Mouse (Mus musculus): Measurements from ENCODE around the gene Tpm3. TPM values are rescaled to one million over a fixed set of nuclear protein-coding genes. Genes with fewer than 3 reads are reported as not detected.
A peak's percentile ranks its signal among the peaks of the same experiment; 100 is the strongest.
"Not testable (repeated sequence)": the region's sequence is repeated elsewhere in the genome, so short reads cannot be mapped to it uniquely, and the experiment has no call there.

The Tpm3 gene
- total and polyA plus RNA-seq, 3 experiments: 42.2 to 48.9 (median 44.5) TPM

GRCm38 (mm10) chr3:90115526-90115925 is 43.1 kb downstream of the Tpm3 start:
- Histone ChIP-seq H3K9ac (ENCODE audit: low read depth, low read length) (no peak overlapping the region), H3K79me2 (replicated peaks; ENCODE audit: control insufficient read depth, insufficient read depth, low read length) (no peaks in the 10 kb centered on the region), H3K36me3 (ENCODE audit: control insufficient read depth, insufficient read depth, low read length) (no peaks in the 10 kb centered on the region), H3K27ac (no peak overlapping the region), H3K27me3 (ENCODE audit: control insufficient read depth, insufficient read depth, low read length) (no peaks in the 10 kb centered on the region), H3K4me3 (no peak overlapping the region), H3K4me1 (ENCODE audit: control insufficient read depth, insufficient read depth, low read length) (peaks cover 2% of the 10 kb centered on the region; the same call in 1 of the 2 replicates)
- intact Hi-C loops (cut with DNase I): no loop called here
- DNase-seq: no peak
- WGBS: 56% methylated on average over 3 of the region's 3 CpGs
- no peak for TF ChIP-seq EP300 (IDR thresholded peaks at IDR 0.05; ENCODE audit: insufficient read depth, low read depth, low read length)
- TF ChIP-seq POLR2A (IDR thresholded peaks at IDR 0.05; ENCODE audit: insufficient read depth, low read depth, low read length): no peak
- no peak for TF ChIP-seq CTCF (IDR thresholded peaks at IDR 0.05)

GRCm38 (mm10) chr3:90118132-90118790 is 45.8 kb downstream of the Tpm3 start:
- Histone ChIP-seq H3K27me3 (ENCODE audit: control insufficient read depth, insufficient read depth, low read length) (no peaks in the 10 kb centered on the region), H3K9ac (ENCODE audit: low read depth, low read length) (no peak overlapping the region), H3K27ac (no peak overlapping the region), H3K79me2 (replicated peaks; ENCODE audit: control insufficient read depth, insufficient read depth, low read length) (no peaks in the 10 kb centered on the region), H3K4me1 (ENCODE audit: control insufficient read depth, insufficient read depth, low read length) (no peaks in the 10 kb centered on the region), H3K4me3 (no peak overlapping the region), H3K36me3 (ENCODE audit: control insufficient read depth, insufficient read depth, low read length) (no peaks in the 10 kb centered on the region)
- WGBS: 70% methylated on average over 13 of the region's 13 CpGs
- intact Hi-C loops (cut with DNase I): no loop called here
- TF ChIP-seq POLR2A (IDR thresholded peaks at IDR 0.05; ENCODE audit: insufficient read depth, low read depth, low read length) (no peak), CTCF (IDR thresholded peaks at IDR 0.05) (no peak), EP300 (IDR thresholded peaks at IDR 0.05; ENCODE audit: insufficient read depth, low read depth, low read length) (no peak)
- peak; percentile 45 to 59 for DNase-seq

- H3K27me3 ChIP-seq (ENCODE audit: control insufficient read depth, insufficient read depth, low read length); intact Hi-C loops (cut with DNase I): not testable (repeated sequence)
- WGBS: 46% methylated on average over 5 of the region's 5 CpGs
Observed at GRCm38 (mm10) chr3:90122036-90122435, 49.6 kb downstream of the Tpm3 start.

GRCm38 (mm10) chr3:90125710-90126109 is 53.3 kb downstream of the Tpm3 start:
- H3K27me3 ChIP-seq (ENCODE audit: control insufficient read depth, insufficient read depth, low read length): no peaks in the 10 kb centered on the region
- TF ChIP-seq CTCF (IDR thresholded peaks at IDR 0.05) (no peak), EP300 (IDR thresholded peaks at IDR 0.05; ENCODE audit: insufficient read depth, low read depth, low read length) (no peak), POLR2A (IDR thresholded peaks at IDR 0.05; ENCODE audit: insufficient read depth, low read depth, low read length) (no peak)
- no peaks in the 10 kb centered on the region for H3K36me3 ChIP-seq (ENCODE audit: control insufficient read depth, insufficient read depth, low read length)
- DNase-seq: peak in 1 of 2 experiments; percentile 6
- no peaks in the 10 kb centered on the region for H3K4me1 ChIP-seq (ENCODE audit: control insufficient read depth, insufficient read depth, low read length)
- H3K79me2 ChIP-seq (replicated peaks; ENCODE audit: control insufficient read depth, insufficient read depth, low read length): no peaks in the 10 kb centered on the region
- intact Hi-C loops (cut with DNase I): no loop called here
- WGBS: 61% methylated on average over 5 of the region's 5 CpGs
- H3K4me3 ChIP-seq: no peak overlapping the region
- no peak overlapping the region for H3K27ac ChIP-seq
- no peak overlapping the region for H3K9ac ChIP-seq (ENCODE audit: low read depth, low read length)

More at GRCm38 (mm10) chr3:90122036-90122435, 49.6 kb downstream of the Tpm3 start:
- TF ChIP-seq CTCF (IDR thresholded peaks at IDR 0.05): peak; percentile 14; the same call in 1 of the 2 replicates
- H3K36me3 ChIP-seq (ENCODE audit: control insufficient read depth, insufficient read depth, low read length); H3K4me1 ChIP-seq (ENCODE audit: control insufficient read depth, insufficient read depth, low read length); H3K9ac ChIP-seq (ENCODE audit: low read depth, low read length); H3K79me2 ChIP-seq (replicated peaks; ENCODE audit: control insufficient read depth, insufficient read depth, low read length); DNase-seq; H3K4me3 ChIP-seq; H3K27ac ChIP-seq: not testable (repeated sequence)

GRCm38 (mm10) chr3:90127881-90128280 is 55.4 kb downstream of the Tpm3 start:
- intact Hi-C loops (cut with DNase I): no loop called here
- no peak for DNase-seq
- TF ChIP-seq POLR2A (IDR thresholded peaks at IDR 0.05; ENCODE audit: insufficient read depth, low read depth, low read length) (no peak), EP300 (IDR thresholded peaks at IDR 0.05; ENCODE audit: insufficient read depth, low read depth, low read length) (no peak), CTCF (IDR thresholded peaks at IDR 0.05) (no peak)
- no peak overlapping the region for H3K4me3 ChIP-seq
- H3K27ac ChIP-seq: no peak overlapping the region
- 94% methylated on average over 6 of the region's 6 CpGs for WGBS
- no peaks in the 10 kb centered on the region for H3K79me2 ChIP-seq (replicated peaks; ENCODE audit: control insufficient read depth, insufficient read depth, low read length)
- H3K4me1 ChIP-seq (ENCODE audit: control insufficient read depth, insufficient read depth, low read length): no peaks in the 10 kb centered on the region
- H3K9ac ChIP-seq (ENCODE audit: low read depth, low read length): no peak overlapping the region
- no peaks in the 10 kb centered on the region for H3K36me3 ChIP-seq (ENCODE audit: control insufficient read depth, insufficient read depth, low read length)
- no peaks in the 10 kb centered on the region for H3K27me3 ChIP-seq (ENCODE audit: control insufficient read depth, insufficient read depth, low read length)

- no peaks in the 10 kb centered on the region for H3K79me2 ChIP-seq (replicated peaks; ENCODE audit: control insufficient read depth, insufficient read depth, low read length)
- WGBS: 43% methylated on average over 3 of the region's 3 CpGs
- H3K9ac ChIP-seq (ENCODE audit: low read depth, low read length): no peak overlapping the region
- H3K27me3 ChIP-seq (ENCODE audit: control insufficient read depth, insufficient read depth, low read length): no peaks in the 10 kb centered on the region
- no peak overlapping the region for H3K27ac ChIP-seq
- intact Hi-C loops (cut with DNase I): no loop called here
- H3K4me1 ChIP-seq (ENCODE audit: control insufficient read depth, insufficient read depth, low read length): no peaks in the 10 kb centered on the region
- TF ChIP-seq POLR2A (IDR thresholded peaks at IDR 0.05; ENCODE audit: insufficient read depth, low read depth, low read length) (no peak), EP300 (IDR thresholded peaks at IDR 0.05; ENCODE audit: insufficient read depth, low read depth, low read length) (no peak), CTCF (IDR thresholded peaks at IDR 0.05) (no peak)
- H3K36me3 ChIP-seq (ENCODE audit: control insufficient read depth, insufficient read depth, low read length): no peaks in the 10 kb centered on the region
- no peak for DNase-seq
- H3K4me3 ChIP-seq: no peak overlapping the region
Observed at GRCm38 (mm10) chr3:90132745-90133144, 60.3 kb downstream of the Tpm3 start.

Data from heart, adult 2 months (tissue).